Mouse (Mus musculus) lung, adult 2 months (tissue): ENCODE measurements around the gene Plekha6.

Source experiments
- CTCF ChIP-seq: fragments of 200-500 bp; IDR thresholded peaks from 2 replicates; pipeline ENCODE4 v1.5.1; 2011; ENCODE audit warnings: mild to moderate bottlenecking, low read length, control low read depth; ENCODE audit not compliant: insufficient read depth
- POLR2A ChIP-seq: fragments of 200-500 bp; IDR thresholded peaks from 2 replicates; pipeline ENCODE4 v1.6.1; 2011; ENCODE audit warnings: low read depth, mild to moderate bottlenecking, control low read depth, low read length, borderline replicate concordance; ENCODE audit errors: extremely low read depth

DNA sequence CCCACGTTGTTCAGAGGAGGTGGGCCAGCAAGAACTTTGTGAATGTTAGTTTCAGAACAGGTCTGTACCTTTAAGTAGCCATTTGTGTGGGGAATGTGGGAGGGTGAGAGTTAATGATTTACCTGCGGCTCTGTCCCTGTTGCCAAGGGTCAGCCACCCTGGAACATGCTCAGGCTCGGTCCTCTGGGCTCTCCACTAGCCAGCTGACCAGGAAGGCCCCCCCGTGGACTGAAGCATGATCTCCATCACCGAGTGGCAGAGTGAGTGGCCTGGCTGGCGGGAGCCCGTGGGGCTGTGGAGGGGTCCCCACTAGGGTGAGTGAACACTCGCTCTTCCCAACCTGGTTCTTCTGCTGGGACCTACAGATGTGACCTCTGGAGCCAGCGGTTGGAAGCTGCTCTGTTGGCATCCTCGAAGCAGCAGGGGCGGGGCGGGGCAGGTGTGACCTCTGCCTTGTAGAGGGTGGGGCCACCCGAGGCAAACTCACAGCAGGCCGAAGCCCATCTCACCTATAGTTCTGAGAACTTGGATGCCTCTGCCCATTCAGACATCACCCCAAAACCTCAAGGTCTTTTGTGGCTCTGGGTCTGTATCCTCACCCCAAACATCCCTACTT lies 145.8 kb downstream of the Plekha6 start, which contains the start of gene Golt1a:
- TF ChIP-seq POLR2A (no peak), CTCF (no peak)
